Mouse (Mus musculus) forebrain, embryonic 10.5 days (tissue): Measurements from ENCODE around the gene Catip. TPM values are rescaled to one million over a fixed set of nuclear protein-coding genes. Genes with fewer than 3 reads are reported as not detected.

Experiments used
- DNase-seq: peaks from one replicate; pipeline ENCODE4 v3.0.0-alpha.2; 2017; ENCODE audit warnings: low spot score; ENCODE audit errors: extremely low spot score
- H3K27ac ChIP-seq: fragments of 300-500 bp; sonication (generic); 2 replicates; pipeline ENCODE4 v1.5.1; 2016; ENCODE audit warnings: mild to moderate bottlenecking
- H3K27me3 ChIP-seq: fragments of 300-500 bp; sonication (generic); 2 replicates; pipeline ENCODE4 v1.6.1; 2016; ENCODE audit warnings: mild to moderate bottlenecking; ENCODE audit not compliant: poor library complexity, severe bottlenecking
- H3K36me3 ChIP-seq: fragments of 300-500 bp; sonication (generic); replicated peaks from 2 replicates; pipeline ENCODE4 v1.6.1; 2016; ENCODE audit warnings: mild to moderate bottlenecking, moderate library complexity
- H3K4me1 ChIP-seq: fragments of 300-500 bp; sonication (generic); 2 replicates; pipeline ENCODE4 v1.6.1; 2016
- H3K4me3 ChIP-seq: fragments of 300-500 bp; sonication (generic); 2 replicates; pipeline ENCODE4 v1.5.1; 2016; ENCODE audit warnings: mild to moderate bottlenecking, moderate library complexity
- H3K9me3 ChIP-seq: fragments of 300-500 bp; sonication (generic); 2 replicates; pipeline ENCODE4 v1.6.1; 2016; ENCODE audit warnings: mild to moderate bottlenecking, moderate library complexity
- WGBS: fragments of 180-500 bp; shearing (Covaris S2); methylation state at CpG from one replicate; pipeline ENCODE4 v1.1.7; 2016; 5-methylcytosine and 5-hydroxymethylcytosine counted together
- microRNA counts: library from miRNA; unstranded; fragments of <30 nt; microRNA quantifications from one replicate; lab custom pipeline; 2017
- microRNA-seq: library from miRNA; unstranded; fragments of <30 nt; microRNA quantifications from one replicate; pipeline ENCODE4, GENCODE M21; 2017
- polyA plus RNA-seq: library from polyadenylated mRNA; unstranded; fragments of >200 nt; fragmentation: Nextera tagmentation; extraction: Ambion mirVana; gene quantifications from 2 replicates; pipeline ENCODE4 v1.2.1, GENCODE M21; 2016

Catip gene
- polyA plus RNA-seq, 1 experiment from 2014 or later: 0.12 TPM

DNA sequence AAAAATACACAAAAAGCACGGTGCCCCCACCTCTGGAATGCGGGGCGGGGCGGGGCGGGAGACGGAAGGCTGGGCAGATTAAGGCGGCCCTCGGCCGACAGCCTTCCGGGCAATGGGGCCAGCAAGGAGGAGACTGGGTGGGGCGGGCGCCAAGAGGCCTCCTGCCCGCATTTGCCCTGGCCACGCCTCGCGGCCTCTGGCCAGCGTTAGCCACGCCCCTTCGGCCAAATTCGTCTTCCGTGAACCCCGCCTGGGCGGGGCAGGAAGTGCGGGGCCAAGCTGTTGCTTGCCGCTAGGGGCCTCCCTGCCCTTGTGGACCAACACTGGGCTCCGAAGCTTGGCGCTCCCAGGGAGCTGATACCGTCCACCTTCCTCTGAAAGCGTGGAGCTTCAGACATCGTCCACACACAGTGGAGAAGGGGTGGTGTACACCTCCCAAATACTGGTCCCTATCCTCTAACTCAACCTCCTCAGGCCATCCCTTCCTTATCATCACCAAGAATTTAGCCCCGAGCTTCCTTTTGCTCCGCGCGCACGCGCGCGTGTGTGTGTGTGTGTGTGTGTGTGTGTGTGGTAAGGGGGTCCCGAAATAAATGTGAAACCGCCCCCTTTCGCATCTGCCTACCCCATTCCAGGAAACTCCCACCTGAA lies 35.5 kb downstream of the Catip start:
- Histone ChIP-seq H3K9me3 (no peaks in the 10 kb centered on the region), H3K36me3 (peaks cover 23% of the 10 kb centered on the region), H3K27me3 (no peaks in the 10 kb centered on the region), H3K27ac (peak overlapping the region; percentile 88), H3K4me3 (peak overlapping the region; percentile 57), H3K4me1 (peaks cover 44% of the 10 kb centered on the region)
- WGBS: under 1% methylated on average over 41 of the region's 41 CpGs
- DNase-seq: peak; percentile 98

DNA sequence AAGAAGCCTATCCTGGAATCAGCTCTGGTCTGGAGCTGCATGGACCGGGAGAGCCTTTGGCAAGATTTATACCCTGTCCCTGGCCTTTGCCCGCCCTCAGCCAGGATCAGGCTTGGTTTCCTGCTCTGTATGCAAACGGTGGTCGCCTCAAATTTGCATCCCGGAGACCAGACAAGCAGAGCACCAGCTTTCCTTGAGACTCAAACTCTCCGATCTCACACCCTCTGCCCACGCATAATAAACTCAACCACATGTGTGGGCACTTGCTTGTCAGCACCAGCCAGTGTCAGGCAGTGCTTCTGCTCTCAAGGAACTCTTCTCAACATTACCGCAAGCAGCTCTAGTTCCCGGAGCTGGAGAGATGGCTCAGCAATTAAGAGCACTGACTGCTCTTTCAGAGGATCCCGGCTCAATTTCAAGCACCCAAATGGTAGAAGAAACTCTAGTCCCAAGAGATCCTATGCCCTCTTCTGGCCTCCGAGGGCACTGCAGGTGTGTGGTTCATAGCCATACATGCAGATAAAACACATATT lies 36.1 kb downstream of the Catip start:
- 6% methylated on average over 11 of the region's 11 CpGs for WGBS

DNA sequence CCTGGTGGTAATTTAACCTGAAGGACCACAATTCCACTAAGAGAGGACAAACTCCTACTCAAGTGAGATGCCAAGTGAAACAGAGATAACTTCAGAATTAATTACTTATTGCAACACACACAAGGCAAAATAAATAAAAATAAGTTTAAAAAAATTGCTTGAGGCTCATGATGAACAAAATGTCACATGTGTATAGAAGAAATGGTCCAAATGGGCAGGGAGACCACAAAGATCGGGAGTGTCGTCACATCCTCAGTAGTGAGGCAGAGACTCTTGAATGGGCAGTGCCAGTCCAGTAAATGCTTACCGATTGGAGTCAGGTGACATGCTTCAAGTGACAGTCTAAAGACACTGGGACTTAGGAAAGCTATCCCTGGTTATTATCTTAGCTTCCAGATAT lies 38.6 kb downstream of the Catip start:
- Histone ChIP-seq H3K27ac (no peak overlapping the region), H3K4me3 (no peak overlapping the region), H3K27me3 (no peaks in the 10 kb centered on the region), H3K9me3 (no peaks in the 10 kb centered on the region), H3K36me3 (no peaks in the 10 kb centered on the region; the same call in 1 of the 2 replicates), H3K4me1 (peaks cover 22% of the 10 kb centered on the region)
- WGBS: 86% methylated on average over 3 of the region's 3 CpGs
- no peak for DNase-seq

More for the DNA sequence above, 36.1 kb downstream of the Catip start:
- no peaks in the 10 kb centered on the region for H3K9me3 ChIP-seq
- H3K36me3 ChIP-seq: peaks cover 23% of the 10 kb centered on the region
- peaks cover 38% of the 10 kb centered on the region for H3K4me1 ChIP-seq
- no peaks in the 10 kb centered on the region for H3K27me3 ChIP-seq
- peak overlapping the region; percentile 57 for H3K4me3 ChIP-seq
- H3K27ac ChIP-seq: peak overlapping the region; percentile 88
- DNase-seq: peak; percentile 74

DNA sequence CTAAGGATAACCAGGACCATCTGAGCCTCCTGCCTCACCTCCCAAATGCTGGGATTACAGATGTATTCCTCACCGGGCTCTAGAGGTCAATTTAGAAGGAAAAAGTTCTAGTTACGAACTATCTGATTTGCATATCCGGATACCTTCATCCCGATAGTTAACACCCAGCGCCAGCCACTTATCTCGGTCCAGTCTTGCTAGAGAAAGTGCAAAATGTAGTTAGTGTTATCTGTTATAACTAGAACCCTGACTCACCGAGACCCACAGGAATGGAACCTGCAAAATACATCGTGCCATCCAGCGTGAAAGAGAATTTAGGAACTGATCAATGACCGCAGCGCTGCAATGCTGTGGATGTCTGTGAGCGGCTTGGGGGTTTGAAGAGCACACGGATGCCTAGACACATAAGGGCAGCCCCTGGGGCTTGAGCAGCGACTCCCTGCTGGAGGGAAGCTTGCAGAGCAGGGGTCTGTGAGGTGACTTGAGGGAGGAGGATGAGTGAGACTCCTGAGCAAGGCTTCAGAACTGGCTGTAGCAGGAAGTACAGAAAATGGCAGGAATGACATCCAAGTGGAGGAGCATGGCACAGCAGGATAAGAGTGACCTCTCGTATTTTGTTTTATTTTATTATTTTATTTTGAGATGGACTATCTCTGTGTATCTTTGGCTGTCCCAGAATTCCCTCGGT lies 39.3 kb downstream of the Catip start:
- Histone ChIP-seq H3K9me3 (no peaks in the 10 kb centered on the region), H3K4me1 (peaks cover 19% of the 10 kb centered on the region), H3K27ac (no peak overlapping the region), H3K4me3 (no peak overlapping the region), H3K36me3 (no peaks in the 10 kb centered on the region), H3K27me3 (no peaks in the 10 kb centered on the region)
- DNase-seq: no peak
- WGBS: 59% methylated on average over 16 of the region's 16 CpGs

DNA sequence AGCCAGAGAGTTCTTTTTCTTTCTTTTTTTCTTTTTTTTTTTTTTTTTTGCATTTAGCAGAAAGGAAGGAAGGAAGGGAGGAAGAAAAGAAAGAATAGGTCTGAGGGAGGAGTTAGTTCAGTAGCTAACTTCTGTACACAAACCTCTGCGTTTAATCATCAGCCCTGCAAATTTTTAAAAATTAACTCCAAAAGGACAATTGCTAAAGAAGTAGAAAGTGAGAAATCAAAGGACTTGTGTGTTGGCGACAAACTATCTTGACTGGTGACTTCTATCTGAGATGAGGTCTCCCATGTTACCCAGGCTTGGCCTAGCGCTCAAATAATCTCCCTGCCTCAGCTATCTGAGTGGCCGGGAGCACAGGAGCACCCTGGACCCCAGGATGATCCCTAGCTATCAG lies 42.3 kb downstream of the Catip start:
- Histone ChIP-seq H3K9me3 (no peaks in the 10 kb centered on the region), H3K4me3 (no peak overlapping the region), H3K36me3 (no peaks in the 10 kb centered on the region), H3K4me1 (no peaks in the 10 kb centered on the region), H3K27ac (no peak overlapping the region), H3K27me3 (no peaks in the 10 kb centered on the region)
- WGBS: 93% methylated on average over 4 of the region's 4 CpGs
- DNase-seq: no peak

DNA sequence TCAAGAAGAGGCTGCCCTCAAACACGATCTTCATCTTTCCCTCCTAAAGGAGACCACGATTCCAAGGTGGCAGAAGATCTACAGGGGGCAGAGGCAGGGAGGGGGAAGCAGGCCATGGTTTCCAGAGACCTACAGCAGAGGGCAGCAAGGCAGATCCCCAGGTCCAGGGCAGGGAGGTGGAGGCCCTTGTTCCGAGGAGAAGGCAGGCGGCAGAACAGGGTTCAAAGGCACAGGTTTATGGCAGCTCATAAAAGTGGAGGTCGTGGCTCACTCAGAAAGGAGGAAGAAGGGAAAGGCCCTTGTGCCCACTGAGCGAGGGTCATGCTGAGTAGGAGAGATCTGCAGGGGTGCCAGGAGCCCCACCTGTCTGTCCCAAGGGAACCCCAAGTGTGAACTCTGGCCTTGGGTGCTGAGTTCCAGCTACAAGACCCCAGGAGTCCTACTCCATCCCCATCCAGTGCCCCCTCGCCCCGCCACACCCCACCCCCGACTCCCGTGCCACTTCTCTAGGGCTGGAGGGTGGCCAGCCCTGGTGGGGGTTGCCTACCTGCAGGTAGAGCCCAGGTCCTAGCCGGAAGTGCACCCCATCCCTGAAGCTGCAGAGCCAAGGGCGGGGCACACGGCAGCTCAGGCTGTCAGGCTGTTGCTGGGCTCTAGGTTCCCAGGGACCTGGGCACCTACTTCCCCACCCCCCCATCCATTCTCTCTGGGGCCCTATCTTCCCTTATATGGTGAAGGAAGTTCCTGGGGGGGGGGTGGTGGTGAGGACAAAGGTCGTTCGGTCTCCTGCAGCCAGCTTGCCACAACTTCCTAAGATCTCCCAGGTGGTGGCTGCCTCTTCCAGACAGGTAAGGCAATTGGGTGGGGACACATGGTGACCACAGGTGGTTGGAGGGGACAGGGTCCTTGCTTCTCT lies 46.9 kb downstream of the Catip start, which contains the start of gene Vil1:
Gene Vil1 (plus strand): TSS at position 788 of the 916 bp plus-strand sequence.
- WGBS: 71% methylated on average over 15 of the region's 15 CpGs
- Histone ChIP-seq H3K27me3 (no peaks in the 10 kb centered on the region), H3K9me3 (no peaks in the 10 kb centered on the region), H3K4me1 (no peaks in the 10 kb centered on the region), H3K4me3 (no peak within 1 kb of the TSS), H3K27ac (no peak within 1 kb of the TSS), H3K36me3 (no peaks in the 10 kb centered on the region)
- no peak for DNase-seq

DNA sequence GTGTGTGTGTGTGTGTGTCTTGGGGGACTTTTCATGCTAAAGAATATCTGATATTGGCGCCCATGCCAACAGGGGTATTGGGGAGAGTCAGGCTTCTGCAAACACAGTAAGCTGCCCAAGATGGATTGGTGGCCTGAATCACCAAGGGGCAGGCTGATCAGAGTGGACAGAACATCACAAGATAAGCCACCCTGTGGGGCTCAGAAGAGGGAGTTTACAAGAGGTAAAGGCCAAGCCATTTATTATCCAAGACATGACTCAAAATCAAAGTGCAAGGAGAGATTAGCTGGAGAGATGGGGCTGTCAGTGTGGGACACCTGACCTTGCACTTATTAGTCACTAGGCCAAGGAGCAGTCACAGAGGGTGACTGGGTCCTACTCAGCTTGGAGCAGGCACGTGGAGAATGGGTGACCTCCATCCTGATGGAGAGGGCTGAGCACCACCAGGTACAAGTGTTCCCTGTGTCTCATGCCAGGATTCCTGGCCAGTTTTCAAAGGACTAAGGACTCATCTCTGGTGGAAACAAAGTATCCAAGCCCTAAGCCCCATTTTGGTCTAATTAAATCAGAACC lies 49.9 kb downstream of the Catip start:
- no peaks in the 10 kb centered on the region for H3K36me3 ChIP-seq
- H3K4me1 ChIP-seq: peaks cover 13% of the 10 kb centered on the region

DNA sequence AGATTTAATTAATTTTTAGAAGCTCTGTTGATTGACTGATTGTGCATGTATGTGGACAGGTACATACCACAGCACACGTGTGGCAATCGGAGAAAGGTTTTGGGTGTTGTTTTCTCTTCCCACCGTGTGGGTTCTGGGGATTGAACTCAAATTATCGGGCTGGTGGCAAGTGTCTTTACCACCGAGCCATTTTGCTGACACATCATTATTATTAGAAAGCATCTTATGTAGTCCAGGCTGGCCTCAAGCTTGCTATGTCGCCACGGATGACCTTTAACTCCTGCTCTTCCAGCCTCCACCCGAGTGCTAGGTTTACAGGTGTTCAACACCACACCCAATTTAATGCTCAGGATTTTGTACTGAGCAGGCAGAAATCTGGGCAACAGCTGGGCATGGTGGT lies 50.8 kb downstream of the Catip start:
- no peaks in the 10 kb centered on the region for H3K36me3 ChIP-seq
- H3K4me1 ChIP-seq: peaks cover 13% of the 10 kb centered on the region
- no peak overlapping the region for H3K27ac ChIP-seq
- H3K27me3 ChIP-seq: no peaks in the 10 kb centered on the region
- WGBS: 83% methylated on average over 8 of the region's 8 CpGs
- no peak overlapping the region for H3K4me3 ChIP-seq
- no peak for DNase-seq
- H3K9me3 ChIP-seq: no peaks in the 10 kb centered on the region

More for the DNA sequence above, 49.9 kb downstream of the Catip start:
- Histone ChIP-seq H3K9me3 (no peaks in the 10 kb centered on the region), H3K27ac (no peak overlapping the region), H3K27me3 (no peaks in the 10 kb centered on the region), H3K4me3 (no peak overlapping the region)
- WGBS: 51% methylated on average over 2 of the region's 2 CpGs
- no peak for DNase-seq

DNA sequence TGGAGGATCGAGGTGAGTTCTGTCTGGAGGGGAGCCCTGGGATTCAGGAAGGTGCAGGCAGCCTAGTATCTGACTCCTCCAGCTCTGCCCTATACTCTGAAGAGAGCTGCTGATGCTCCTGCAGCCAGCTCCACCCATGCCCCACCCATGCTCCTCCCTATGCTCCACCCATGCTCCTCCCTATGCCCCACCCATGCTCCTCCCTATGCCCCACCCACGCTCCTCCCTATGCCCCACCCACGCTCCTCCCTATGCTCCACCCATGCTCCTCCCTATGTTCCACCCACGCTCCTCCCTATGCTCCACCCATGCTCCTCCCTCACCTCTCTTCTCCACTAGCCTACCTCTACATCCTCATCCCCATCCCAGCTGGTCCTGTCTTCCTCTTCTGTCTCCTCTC lies 53.2 kb downstream of the Catip start:
- Histone ChIP-seq H3K36me3 (no peaks in the 10 kb centered on the region), H3K27me3 (no peaks in the 10 kb centered on the region), H3K4me3 (no peak overlapping the region), H3K9me3 (no peaks in the 10 kb centered on the region), H3K4me1 (peaks cover 17% of the 10 kb centered on the region), H3K27ac (no peak overlapping the region)
- peak; percentile 48 for DNase-seq
- 44% methylated on average over 4 of the region's 4 CpGs for WGBS

MicroRNAs within 50 kb of the gene (microRNA counts, 519-probe panel; counts per million panel counts)
- microRNA mmu-miR-26b (lab: Ali Mortazavi, UCI): 2,424 counts per million, percentile 69 among the panel's probes with 10 or more counts

Small RNA genes within 50 kb of the gene (microRNA-seq; reads per million reads assigned to microRNA genes)
- gene Mir26b: 23,877 reads per million, percentile 99 among the genes with 10 or more reads in this experiment

Other genes with a start within 250 kb of the Catip start
- 11.6 and 15.9 TPM in 2 replicates for gene Tns1, start 237.7 kb upstream of the Catip start, polyA plus RNA-seq
- 0.27 and 0.35 TPM in 2 replicates for gene Rufy4, start 236.6 kb upstream of the Catip start, polyA plus RNA-seq
- 0.05 and 0.14 TPM in 2 replicates for gene Cxcr2, start 208.1 kb upstream of the Catip start, polyA plus RNA-seq
- not detected in 2 replicates for gene Cxcr1, start 167.5 kb upstream of the Catip start, polyA plus RNA-seq
- 345 TPM in 2 replicates for gene Arpc2, start 126.0 kb upstream of the Catip start, polyA plus RNA-seq
- gene Gpbar1, start 83.6 kb upstream of the Catip start, polyA plus RNA-seq: 0.14 and 0.33 TPM in 2 replicates
- 245 and 246 TPM in 2 replicates for gene Aamp, start 77.4 kb upstream of the Catip start, polyA plus RNA-seq
- gene Pnkd, start 77.2 kb upstream of the Catip start, polyA plus RNA-seq: 99.7 and 101 TPM in 2 replicates
- gene Tmbim1, start 56.5 kb upstream of the Catip start, polyA plus RNA-seq: 8.1 and 8.3 TPM in 2 replicates
- 2.7 and 2.9 TPM in 2 replicates for gene Slc11a1, start 13.1 kb downstream of the Catip start, polyA plus RNA-seq
- 38.0 and 38.2 TPM in 2 replicates for gene Ctdsp1, start 29.4 kb downstream of the Catip start, polyA plus RNA-seq
- 0.12 and 0.17 TPM in 2 replicates for gene Vil1, start 47.3 kb downstream of the Catip start, polyA plus RNA-seq
- 112 TPM in 2 replicates for gene Cnot9, start 143.9 kb downstream of the Catip start, polyA plus RNA-seq
- 0.90 and 1.1 TPM in 2 replicates for gene Plcd4, start 180.8 kb downstream of the Catip start, polyA plus RNA-seq
- 53.2 TPM in 2 replicates for gene Usp37, start 182.2 kb downstream of the Catip start, polyA plus RNA-seq
- 9.7 and 10.8 TPM in 2 replicates for gene Zfp142, start 226.1 kb downstream of the Catip start, polyA plus RNA-seq
- 16.8 and 18.1 TPM in 2 replicates for gene Bcs1l, start 226.2 kb downstream of the Catip start, polyA plus RNA-seq
- gene Rnf25, start 239.3 kb downstream of the Catip start, polyA plus RNA-seq: 37.7 and 40.0 TPM in 2 replicates
- 12.0 and 17.6 TPM in 2 replicates for gene Stk36, start 239.3 kb downstream of the Catip start, polyA plus RNA-seq